Mouse (Mus musculus) gastrocnemius, postnatal 4 days (tissue): Measurements from ENCODE around the gene Agxt2. TPM values are rescaled to one million over a fixed set of nuclear protein-coding genes. Genes with fewer than 3 reads are reported as not detected.

ENCODE experiments used
- DNase-seq, 2 experiments: peaks; one replicate each; pipeline ENCODE4 v3.0.0; 2021 to 2022; ENCODE audit warnings: low spot score in 2 of 2, mixed read lengths in 2 of 2
- total RNA-seq, 2 experiments: library from RNA; stranded (reverse); gene quantifications; 2 replicates each; pipeline ENCODE4 v1.2.3; 2021

Gene Agxt2
- total RNA-seq, 2 experiments from 2014 or later: 0.16 TPM; not detected in 1

GRCm38 (mm10) chr15:10426124-10426523 is 67.8 kb downstream of the Agxt2 start:
- DNase-seq: no peak

DNA sequence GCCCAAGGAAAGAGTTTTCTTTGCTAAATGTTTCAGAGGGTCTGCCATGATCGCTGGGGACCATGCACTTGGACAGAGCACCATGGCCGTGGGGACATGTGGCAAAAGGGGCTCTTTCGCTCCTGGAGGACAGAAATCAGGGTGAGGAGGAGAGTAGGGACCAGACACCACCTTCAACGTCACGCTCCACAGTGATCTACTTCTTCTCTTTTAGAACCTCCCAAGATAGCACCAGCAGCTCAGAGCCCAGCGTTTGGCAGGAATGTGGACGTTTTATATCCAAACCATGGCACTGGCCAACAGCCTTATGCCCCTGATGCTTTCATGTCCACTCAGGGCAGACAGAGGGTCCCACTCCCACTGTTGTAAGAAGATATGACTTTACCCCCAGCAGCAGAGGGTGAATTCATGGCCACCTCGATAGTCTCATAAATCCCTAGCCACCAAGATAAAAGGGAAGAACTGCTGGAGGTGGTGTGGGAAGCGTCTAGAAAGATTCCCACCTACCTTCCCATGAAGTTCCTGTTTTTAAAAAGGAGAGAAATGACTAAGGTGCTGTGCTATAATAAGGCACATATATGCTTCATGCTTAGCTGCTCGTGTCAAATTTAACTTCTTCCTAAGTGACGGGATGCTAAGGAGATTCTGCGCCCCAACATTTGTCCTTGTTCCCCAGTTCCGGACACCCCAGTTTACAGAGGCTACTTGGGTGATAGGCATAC is 68.4 kb downstream of the Agxt2 start:
- DNase-seq: no peak

GRCm38 (mm10) chr15:10436893-10437292 is 78.6 kb downstream of the Agxt2 start:
- no peak for DNase-seq

DNA sequence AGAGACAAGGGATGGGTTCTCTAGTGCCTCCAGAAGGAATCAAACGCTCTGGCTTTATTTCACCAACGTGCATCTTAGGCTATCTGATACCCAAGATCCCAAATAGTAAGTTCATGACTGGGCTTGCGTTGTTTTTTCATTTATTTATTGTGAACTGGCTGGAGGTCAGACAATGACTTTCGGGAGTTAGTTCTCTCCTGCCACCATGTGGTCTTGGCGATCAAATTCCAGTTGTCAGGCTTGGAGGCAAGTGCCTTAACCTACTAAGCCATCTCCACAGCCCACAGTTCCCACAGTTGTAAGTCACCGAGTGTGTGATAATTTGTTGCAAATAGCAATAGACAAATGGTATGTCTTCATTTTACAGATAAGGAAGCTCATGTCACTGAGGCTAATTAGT is 81.6 kb downstream of the Agxt2 start:
- DNase-seq: peak in 1 of 2 experiments; percentile 15

DNA sequence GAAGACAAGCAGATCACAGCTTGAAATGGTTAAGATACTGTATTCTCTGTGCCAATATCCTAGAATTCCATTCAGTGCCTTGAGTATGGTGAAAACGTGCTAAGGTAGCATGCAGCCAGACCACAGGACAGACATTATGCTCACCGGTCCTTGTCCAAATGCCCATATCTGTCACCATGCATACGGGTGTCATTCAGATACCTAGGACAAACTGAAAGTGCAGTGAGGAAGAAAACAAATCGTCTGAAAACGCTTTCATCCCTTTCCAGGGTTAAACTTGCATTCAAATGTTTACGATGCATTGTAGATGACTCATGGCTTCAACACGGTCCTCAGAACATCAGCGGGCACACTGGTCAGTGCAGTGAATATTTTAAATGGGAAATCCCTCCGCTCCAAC is 83.2 kb downstream of the Agxt2 start:
- DNase-seq: no peak

GRCm38 (mm10) chr15:10442275-10442674 is 83.9 kb downstream of the Agxt2 start:
- no peak for DNase-seq

- DNase-seq: no peak
These were observed 88.8 kb downstream of the Agxt2 start for GRCm38 (mm10) chr15:10447102-10447501.

Other genes starting within 250 kb of the Agxt2 start
- 1 to 10 TPM; 4.4 to 8.3 TPM for gene Prlr, start 181.3 kb upstream of the Agxt2 start, total RNA-seq
- not detected for gene Gm21973, start 33.2 kb upstream of the Agxt2 start, total RNA-seq
- gene Dnajc21, start 112.0 kb downstream of the Agxt2 start, total RNA-seq: 10 to 100 TPM; 20.9 to 26.1 TPM
- gene Brix1, start 127.4 kb downstream of the Agxt2 start, total RNA-seq: 10 to 100 TPM; 30.3 to 31.0 TPM
- gene Rad1, start 127.5 kb downstream of the Agxt2 start, total RNA-seq: 10 to 100 TPM in 1 of 2 experiments, 1 to 10 TPM in 1; 8.9 to 10.2 TPM
- not detected for gene Ttc23l, start 200.1 kb downstream of the Agxt2 start, total RNA-seq